Mouse (Mus musculus) liver, postnatal 0 days (tissue): ENCODE measurements around the gene Ankar.

ENCODE experiments used
- CTCF ChIP-seq: sonication (generic); IDR thresholded peaks from 2 replicates; pipeline ENCODE4 v1.5.1; 2016; ENCODE audit warnings: antibody characterized with exemption, low read depth
- EP300 ChIP-seq: IDR thresholded peaks from 2 replicates; pipeline ENCODE4 v1.6.1; 2016; ENCODE audit warnings: antibody characterized with exemption, low read depth, mild to moderate bottlenecking

- TF ChIP-seq CTCF (no peak), EP300 (no peak)
Measured at GRCm38 (mm10) chr1:72595686-72596085, 104.7 kb downstream of the Ankar start.
